Comparison of ENCODE assay signal across 27 mouse cellular contexts in genomic region chr12:103453361-103453760, GRCm38 (mm10). TPM values are rescaled to one million over a fixed set of nuclear protein-coding genes. Genes with fewer than 3 reads are reported as not detected.
"Had no signal": no experiment of that assay in that cellular context is flagged by ENCODE, and none has a peak within 500 bp of the region (broad histone marks: within the 10 kb centered on the region; RNA-seq: fewer than 3 reads in every experiment).

No protein-coding gene starts in this region.

- H3K27ac ChIP-seq: kidney, embryonic 15.5 days; limb, embryonic 12.5 days; limb, embryonic 15.5 days; liver, embryonic 14.5 days; macrophage; midbrain, embryonic 12.5 days; midbrain, embryonic 15.5 days; neural tube, embryonic 12.5 days; neural tube, embryonic 15.5 days had no signal

- H3K4me3 ChIP-seq: kidney, embryonic 15.5 days; limb, embryonic 12.5 days; limb, embryonic 15.5 days; midbrain, embryonic 12.5 days; midbrain, embryonic 15.5 days; neural tube, embryonic 12.5 days; neural tube, embryonic 15.5 days had no signal

- ATAC-seq: liver, postnatal 0 days; lung, postnatal 0 days; midbrain, embryonic 15.5 days had no signal

- H3K4me1 ChIP-seq: kidney, embryonic 15.5 days; limb, embryonic 12.5 days; limb, embryonic 15.5 days; midbrain, embryonic 12.5 days; midbrain, embryonic 15.5 days; neural tube, embryonic 12.5 days; neural tube, embryonic 15.5 days had no signal

- H3K27me3 ChIP-seq: kidney, embryonic 15.5 days; limb, embryonic 12.5 days; limb, embryonic 15.5 days; midbrain, embryonic 12.5 days; midbrain, embryonic 15.5 days; neural tube, embryonic 12.5 days; neural tube, embryonic 15.5 days had no signal

- H3K9ac ChIP-seq: kidney, embryonic 15.5 days; limb, embryonic 12.5 days; limb, embryonic 15.5 days; liver, embryonic 14.5 days; liver, postnatal 0 days; lung, embryonic 14.5 days; midbrain, embryonic 12.5 days; midbrain, embryonic 15.5 days; neural tube, embryonic 12.5 days; neural tube, embryonic 15.5 days had no signal

- H3K4me2 ChIP-seq: kidney, embryonic 15.5 days; limb, embryonic 12.5 days; limb, embryonic 15.5 days; liver, embryonic 11.5 days; lung, embryonic 14.5 days; midbrain, embryonic 12.5 days; midbrain, embryonic 15.5 days; neural tube, embryonic 12.5 days; neural tube, embryonic 15.5 days had no signal

- DNase-seq: kidney, adult 8-10 months; kidney, postnatal 14 days; kidney, postnatal 4 days; left cerebral cortex, postnatal 4 days; liver, postnatal 0 days; lung, embryonic 14.5 days; right cerebral cortex, adult 18-20 months; right cerebral cortex, postnatal 25 days; thymus, adult 18-20 months; thymus, postnatal 36 days had no signal

- H3K9me3 ChIP-seq: kidney, embryonic 15.5 days; limb, embryonic 12.5 days; limb, embryonic 15.5 days; midbrain, embryonic 12.5 days; midbrain, embryonic 15.5 days; neural tube, embryonic 12.5 days; neural tube, embryonic 15.5 days had no signal

- H3K36me3 ChIP-seq: kidney, embryonic 15.5 days; limb, embryonic 12.5 days; limb, embryonic 15.5 days; midbrain, embryonic 12.5 days; midbrain, embryonic 15.5 days; neural tube, embryonic 12.5 days; neural tube, embryonic 15.5 days had no signal

RNA-seq across cellular contexts. Expression of gene Ifi27l2b, which starts 3.7 kb away (rescaled TPM):
- total RNA-seq: layer of hippocampus, adult 18-20 months; layer of hippocampus, postnatal 14 days; left cerebral cortex, adult 8-10 months; left cerebral cortex, postnatal 14 days; left cerebral cortex, postnatal 4 days; megakaryocyte, adult 5-6 weeks had no signal
- polyA plus RNA-seq: kidney, embryonic 15.5 days; limb, embryonic 12.5 days; limb, embryonic 15.5 days; liver, embryonic 11.5 days; liver, embryonic 14.5 days; liver, postnatal 0 days; lung, embryonic 14.5 days; lung, postnatal 0 days; macrophage; midbrain, embryonic 12.5 days; midbrain, embryonic 15.5 days; neural tube, embryonic 12.5 days; neural tube, embryonic 15.5 days; testis, adult 2 months had no signal

RNA-seq across cellular contexts. Expression of gene 9330161L09Rik, which starts 45.7 kb away (rescaled TPM):
- polyA plus RNA-seq: liver, postnatal 0 days; macrophage had no signal
